Mouse (Mus musculus) cerebellum, adult 8-10 months (tissue): ENCODE measurements around the gene Kcnj9.

ENCODE experiments used
- DNase-seq: peaks from one replicate; pipeline ENCODE4 v3.0.0; 2022

Gene Kcnj9

GRCm38 (mm10) chr1:172311921-172312767 lies 17.0 kb downstream of the Kcnj9 start:
- peak; percentile 85 for DNase-seq

GRCm38 (mm10) chr1:172311248-172311906 lies 17.7 kb downstream of the Kcnj9 start:
- peak; percentile 73 for DNase-seq

- DNase-seq, result peak; percentile 95
Observed at GRCm38 (mm10) chr1:172309699-172310398, 19.3 kb downstream of the Kcnj9 start.

- no peak for DNase-seq
Observed at GRCm38 (mm10) chr1:172308409-172308808, 20.7 kb downstream of the Kcnj9 start.

- no peak for DNase-seq
Observed at GRCm38 (mm10) chr1:172307936-172308335, 21.2 kb downstream of the Kcnj9 start.

GRCm38 (mm10) chr1:172306885-172307284 lies 22.2 kb downstream of the Kcnj9 start:
- DNase-seq, result peak; percentile 23

- DNase-seq, result no peak
Observed at GRCm38 (mm10) chr1:172306196-172306595, 22.9 kb downstream of the Kcnj9 start.

- DNase-seq, result no peak
Observed at GRCm38 (mm10) chr1:172305635-172306034, 23.5 kb downstream of the Kcnj9 start.

GRCm38 (mm10) chr1:172305153-172305552 lies 24.0 kb downstream of the Kcnj9 start:
- DNase-seq, result no peak

GRCm38 (mm10) chr1:172304443-172304842 lies 24.7 kb downstream of the Kcnj9 start:
- no peak for DNase-seq

- no peak for DNase-seq
Observed at GRCm38 (mm10) chr1:172302851-172303250, 26.3 kb downstream of the Kcnj9 start.

- no peak for DNase-seq
Observed at GRCm38 (mm10) chr1:172302311-172302710, 26.8 kb downstream of the Kcnj9 start.

GRCm38 (mm10) chr1:172301180-172301579 lies 27.9 kb downstream of the Kcnj9 start:
- DNase-seq, result no peak

- DNase-seq, result no peak
Observed at GRCm38 (mm10) chr1:172300247-172300646, 28.9 kb downstream of the Kcnj9 start.

GRCm38 (mm10) chr1:172299528-172299927 lies 29.6 kb downstream of the Kcnj9 start:
- DNase-seq, result no peak

- DNase-seq, result no peak
Observed at GRCm38 (mm10) chr1:172297611-172298537, 31.2 kb downstream of the Kcnj9 start, which contains the start of gene Atp1a2. Gene Atp1a2 (minus strand): TSS chr1:172298064.

GRCm38 (mm10) chr1:172296816-172297510 lies 32.2 kb downstream of the Kcnj9 start:
- DNase-seq, result peak; percentile 21

- DNase-seq, result no peak
Observed at GRCm38 (mm10) chr1:172295751-172296197, 33.3 kb downstream of the Kcnj9 start.

- DNase-seq, result no peak
Observed at GRCm38 (mm10) chr1:172293449-172293848, 35.7 kb downstream of the Kcnj9 start.

GRCm38 (mm10) chr1:172292880-172293279 lies 36.2 kb downstream of the Kcnj9 start:
- no peak for DNase-seq

- no peak for DNase-seq
Observed at GRCm38 (mm10) chr1:172289617-172289946, 39.5 kb downstream of the Kcnj9 start.
